Mouse (Mus musculus) layer of hippocampus, adult 6 months (tissue): ENCODE data around the gene Isoc2a. TPM values are rescaled to one million over a fixed set of nuclear protein-coding genes. Genes with fewer than 3 reads are reported as not detected.

Experiments
- long read RNA-seq, 2 experiments: library from polyadenylated mRNA; unstranded; transcript quantifications; one replicate each; pipeline ENCODE4 v2.0.0; 2019 to 2020
- polyA plus RNA-seq: library from polyadenylated mRNA; unstranded; fragments of <200 nt; fragmentation: Nextera tagmentation; gene quantifications from 2 replicates; pipeline ENCODE4 v1.2.3, GENCODE M21; 2021

The Isoc2a gene
- polyA plus RNA-seq: 0.87 and 0.94 TPM in 2 replicates
- long read RNA-seq, experiment 1: 0 reads
- long read RNA-seq, experiment 2, partial matches to known transcripts: 4 of 5 reads
- long read RNA-seq, experiment 2, other reads (novel, unspliced or antisense): 1 of 5 reads

DNA sequence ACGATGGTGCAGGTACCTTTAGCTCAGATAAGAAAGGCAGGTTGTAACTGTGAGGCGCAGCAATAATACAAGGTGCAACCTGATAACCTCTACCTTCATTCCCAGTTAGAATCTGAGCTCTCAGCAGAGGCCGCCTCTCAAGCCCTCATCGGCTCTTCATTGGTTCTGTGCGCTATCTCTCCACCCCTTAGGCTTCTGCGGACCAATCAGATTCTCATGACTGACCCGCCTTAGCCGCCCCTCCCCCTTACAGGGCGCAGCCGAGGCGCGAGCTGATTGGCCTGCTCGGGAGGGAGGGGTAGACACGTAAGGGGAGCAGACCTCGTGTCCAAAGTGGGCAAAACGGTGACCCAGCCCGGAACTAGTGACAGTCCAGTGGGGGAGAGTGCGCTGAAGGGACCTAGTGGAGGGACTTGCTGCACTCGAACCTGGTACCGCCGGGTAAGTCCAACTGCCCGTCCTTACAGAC is at the start of gene Isoc2a:
Gene Isoc2a (plus strand): TSS at position 401 of the 469 bp plus-strand sequence.

DNA sequence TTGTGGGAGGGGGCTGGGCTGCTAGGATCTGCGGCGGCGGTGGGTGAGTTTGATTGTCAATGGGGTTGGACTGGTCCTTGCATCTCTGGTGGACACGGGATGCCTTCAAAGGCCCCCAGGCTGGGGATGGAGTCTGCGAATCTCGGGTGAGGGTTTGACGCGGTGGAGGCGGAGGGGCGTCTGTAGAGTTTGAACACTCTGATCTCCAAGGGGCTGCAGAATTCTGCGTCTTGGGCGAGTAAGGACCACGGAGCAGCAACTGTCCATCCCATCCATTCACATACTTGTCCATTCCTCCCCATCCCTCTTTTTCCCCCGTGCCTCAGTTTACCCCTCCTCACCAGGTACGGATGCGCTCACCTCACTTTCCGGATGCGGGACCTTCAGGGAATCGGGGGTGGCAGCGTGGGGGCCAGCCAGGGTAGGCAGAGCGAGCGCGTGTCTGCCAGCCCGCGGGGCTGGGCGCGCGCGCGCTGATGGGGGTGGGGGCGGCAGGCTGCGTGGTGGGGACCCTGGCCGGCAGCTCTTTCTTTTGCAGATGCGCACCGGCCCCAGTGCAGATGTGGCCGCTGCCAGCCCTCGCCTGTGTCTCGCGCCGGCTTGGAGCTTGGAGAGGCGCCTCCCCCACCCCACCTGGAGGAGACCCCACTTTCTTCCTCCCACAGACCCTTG is 32.6 kb upstream of the Isoc2a start, which contains the start of gene Shisa7:
Gene Shisa7 (minus strand): TSS at position 452 of the 672 bp plus-strand sequence.

DNA sequence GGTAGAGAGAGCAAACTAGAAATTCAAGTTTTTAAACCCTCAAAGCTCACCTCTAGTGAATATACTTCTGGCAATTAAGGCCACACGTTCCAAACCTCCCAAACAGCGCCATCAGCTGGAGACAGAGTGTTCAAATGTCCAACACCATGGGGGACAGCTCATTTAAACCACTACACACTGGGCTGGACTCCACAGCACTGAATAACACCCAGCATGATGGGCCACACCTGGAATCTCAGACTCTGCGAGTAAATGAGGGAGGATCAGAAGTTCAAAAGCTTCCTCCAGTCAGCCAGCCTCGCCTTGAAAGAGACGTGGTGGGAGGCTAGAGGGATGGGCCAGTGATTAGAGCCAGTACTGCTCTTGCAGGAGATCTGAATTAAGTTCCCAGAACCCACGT is 6.8 kb upstream of the Isoc2a start, which contains the start of gene Isoc2b:
Gene Isoc2b (minus strand): TSS at position 126 of the 400 bp plus-strand sequence.

GRCm38 (mm10) chr7:4906466-4906950 is 29.6 kb downstream of the Isoc2a start, which contains the start of gene Gm36210:
TSS of gene Gm36210 (minus strand) at chr7:4906516.

GRCm38 (mm10) chr7:4915007-4915665 is 38.2 kb downstream of the Isoc2a start, which contains the start of gene Zfp628:
TSS of gene Zfp628 (plus strand) at chr7:4915217.

GRCm38 (mm10) chr7:4921824-4922482 is 45.0 kb downstream of the Isoc2a start, which contains the start of gene Nat14:
TSS of gene Nat14 (plus strand) at chr7:4922028.

DNA sequence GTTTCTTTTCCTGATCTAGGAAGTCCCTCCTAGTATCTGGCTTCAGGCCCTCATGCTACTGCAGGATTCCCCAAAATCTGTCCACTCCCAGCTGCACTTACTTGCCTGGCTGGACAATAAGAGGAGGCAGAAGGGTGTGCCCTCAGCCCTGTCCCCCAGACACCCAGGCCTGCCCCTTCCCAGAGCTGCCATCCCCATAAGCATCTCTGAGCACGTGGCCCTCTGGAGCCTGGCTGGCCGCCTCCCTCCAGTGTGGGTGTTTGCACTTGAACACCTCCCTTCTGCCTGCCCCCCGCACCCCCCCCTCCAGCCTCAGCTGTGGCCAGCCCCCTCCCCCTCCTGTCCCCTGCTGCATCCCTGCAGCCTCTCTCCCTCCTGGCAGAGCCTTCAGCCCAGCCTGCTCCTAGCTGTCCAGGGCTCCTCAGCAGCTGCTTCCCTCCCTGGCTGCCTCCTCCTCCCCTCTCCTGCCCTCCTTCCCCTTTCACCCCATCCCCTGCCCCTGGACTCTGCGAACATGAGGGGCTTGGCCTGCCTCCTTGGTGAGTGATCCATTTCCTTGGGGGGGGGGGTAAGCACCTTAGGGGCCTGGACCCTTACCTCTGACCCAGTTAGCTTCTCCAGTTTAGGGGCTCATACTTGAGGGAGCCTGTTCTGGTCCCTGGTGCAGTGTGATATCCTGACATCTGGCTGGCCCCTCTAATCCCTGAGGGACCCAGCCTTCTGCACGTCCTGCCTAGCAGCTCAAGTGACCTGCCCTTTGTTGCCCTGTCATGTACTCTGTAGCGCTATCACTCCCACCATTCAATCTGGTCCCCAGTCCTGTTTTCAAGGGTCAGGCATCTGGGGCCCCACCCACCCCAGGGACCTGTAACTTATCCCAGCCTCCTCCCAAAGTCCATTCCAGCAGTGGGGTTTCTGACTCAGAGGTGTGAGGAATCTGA is 48.8 kb downstream of the Isoc2a start, which contains the start of gene Ssc5d:
Gene Ssc5d (plus strand): TSS at position 345 of the 941 bp plus-strand sequence.

Other genes starting within 250 kb of the Isoc2a start
- gene Tmem86b, start 245.7 kb upstream of the Isoc2a start, polyA plus RNA-seq: 0.38 TPM in 1 of 2 replicates, not detected in the other
- 3.4 and 5.9 TPM in 2 replicates for gene Ppp6r1, start 218.1 kb upstream of the Isoc2a start, polyA plus RNA-seq
- gene Hspbp1, start 192.1 kb upstream of the Isoc2a start, polyA plus RNA-seq: 137 and 145 TPM in 2 replicates
- 3.8 and 6.0 TPM in 2 replicates for gene Brsk1, start 186.5 kb upstream of the Isoc2a start, polyA plus RNA-seq
- not detected in 2 replicates for gene Tmem150b, start 151.9 kb upstream of the Isoc2a start, polyA plus RNA-seq
- gene Kmt5c, start 137.0 kb upstream of the Isoc2a start, polyA plus RNA-seq: 4.3 and 4.5 TPM in 2 replicates
- gene Cox6b2, start 124.1 kb upstream of the Isoc2a start, polyA plus RNA-seq: 19.8 and 42.8 TPM in 2 replicates
- not detected in 2 replicates for gene Fam71e2, start 105.9 kb upstream of the Isoc2a start, polyA plus RNA-seq
- gene Il11, start 94.3 kb upstream of the Isoc2a start, polyA plus RNA-seq: 0.18 and 0.45 TPM in 2 replicates
- gene Tmem190, start 94.2 kb upstream of the Isoc2a start, polyA plus RNA-seq: not detected in 2 replicates
- gene Tmem238, start 87.5 kb upstream of the Isoc2a start, polyA plus RNA-seq: 7.2 and 9.5 TPM in 2 replicates
- 1,085 and 1,204 TPM in 2 replicates for gene Rpl28, start 84.3 kb upstream of the Isoc2a start, polyA plus RNA-seq
- gene Ube2s, start 64.6 kb upstream of the Isoc2a start, polyA plus RNA-seq: 16.3 and 20.3 TPM in 2 replicates
- gene Shisa7, start 32.5 kb upstream of the Isoc2a start, polyA plus RNA-seq: 11.7 and 13.1 TPM in 2 replicates
- 17.0 and 20.1 TPM in 2 replicates for gene Isoc2b, start 6.9 kb upstream of the Isoc2a start, polyA plus RNA-seq
- gene Gm36210, start 29.4 kb downstream of the Isoc2a start, polyA plus RNA-seq: 0.14 and 0.29 TPM in 2 replicates
- gene Zfp628, start 38.1 kb downstream of the Isoc2a start, polyA plus RNA-seq: 0.75 and 0.93 TPM in 2 replicates
- gene Nat14, start 44.9 kb downstream of the Isoc2a start, polyA plus RNA-seq: 136 and 147 TPM in 2 replicates
- gene Ssc5d, start 48.6 kb downstream of the Isoc2a start, polyA plus RNA-seq: 0.04 and 0.05 TPM in 2 replicates
- 0.31 and 0.74 TPM in 2 replicates for gene Sbk2, start 87.3 kb downstream of the Isoc2a start, polyA plus RNA-seq
- 0.08 and 0.15 TPM in 2 replicates for gene Sbk3, start 94.0 kb downstream of the Isoc2a start, polyA plus RNA-seq
- gene Zfp579, start 119.0 kb downstream of the Isoc2a start, polyA plus RNA-seq: 6.2 and 8.0 TPM in 2 replicates
- 11.0 and 13.9 TPM in 2 replicates for gene Zfp524, start 137.3 kb downstream of the Isoc2a start, polyA plus RNA-seq
- 13.3 and 16.7 TPM in 2 replicates for gene Fiz1, start 137.5 kb downstream of the Isoc2a start, polyA plus RNA-seq
- 0.31 TPM in 1 of 2 replicates, not detected in the other for gene Gm44973, start 138.3 kb downstream of the Isoc2a start, polyA plus RNA-seq
- gene Zfp865, start 143.2 kb downstream of the Isoc2a start, polyA plus RNA-seq: 1.5 and 2.0 TPM in 2 replicates
- gene Ccdc106, start 143.4 kb downstream of the Isoc2a start, polyA plus RNA-seq: 65.2 and 75.8 TPM in 2 replicates
- not detected in 2 replicates for gene 4632433K11Rik, start 157.0 kb downstream of the Isoc2a start, polyA plus RNA-seq
- 3.1 and 3.3 TPM in 2 replicates for gene Zfp784, start 161.3 kb downstream of the Isoc2a start, polyA plus RNA-seq
- 4.2 and 4.7 TPM in 2 replicates for gene Zfp580, start 174.4 kb downstream of the Isoc2a start, polyA plus RNA-seq
- gene U2af2, start 185.0 kb downstream of the Isoc2a start, polyA plus RNA-seq: 5.4 and 5.7 TPM in 2 replicates
- 65.5 and 92.3 TPM in 2 replicates for gene Epn1, start 203.1 kb downstream of the Isoc2a start, polyA plus RNA-seq
- gene Rfpl4, start 239.8 kb downstream of the Isoc2a start, polyA plus RNA-seq: not detected in 2 replicates
- gene Rasl2-9, start 248.8 kb downstream of the Isoc2a start, polyA plus RNA-seq: 0.88 and 1.2 TPM in 2 replicates